Mouse (Mus musculus) CD8-positive naive resting alpha-beta T cell, adult 2 months (primary cell): ENCODE measurements around the gene Mlst8.

Experiments used
- DNase-seq, 2 experiments: peaks; one replicate each; pipeline ENCODE4 v3.0.0; 2022; ENCODE audit warnings: low read depth in 2 of 2, low spot score in 2 of 2

The Mlst8 gene

GRCm38 (mm10) chr17:24478663-24479380 is at the start of gene Mlst8:
TSS of gene Mlst8 (minus strand) at chr17:24479078.
- DNase-seq, result peak; percentile 95 to 97

DNA sequence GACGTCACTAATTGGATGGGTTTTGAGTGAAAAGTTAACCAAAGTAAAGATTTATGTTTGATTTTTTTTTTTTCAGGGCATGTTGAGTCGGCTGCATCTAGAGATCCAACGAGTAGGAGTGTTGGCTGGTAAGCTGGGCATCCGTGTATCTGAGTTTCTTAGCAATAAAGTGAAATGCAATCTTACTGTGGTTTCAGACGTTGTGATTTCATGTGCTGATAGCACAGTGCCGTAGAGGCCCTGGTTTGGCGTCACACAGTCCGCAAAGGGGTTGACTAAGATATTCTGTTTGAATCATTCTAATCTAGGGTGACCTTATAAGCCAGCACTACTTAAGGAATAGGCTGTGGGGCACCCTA is 49.7 kb upstream of the Mlst8 start:
- no peak for DNase-seq

DNA sequence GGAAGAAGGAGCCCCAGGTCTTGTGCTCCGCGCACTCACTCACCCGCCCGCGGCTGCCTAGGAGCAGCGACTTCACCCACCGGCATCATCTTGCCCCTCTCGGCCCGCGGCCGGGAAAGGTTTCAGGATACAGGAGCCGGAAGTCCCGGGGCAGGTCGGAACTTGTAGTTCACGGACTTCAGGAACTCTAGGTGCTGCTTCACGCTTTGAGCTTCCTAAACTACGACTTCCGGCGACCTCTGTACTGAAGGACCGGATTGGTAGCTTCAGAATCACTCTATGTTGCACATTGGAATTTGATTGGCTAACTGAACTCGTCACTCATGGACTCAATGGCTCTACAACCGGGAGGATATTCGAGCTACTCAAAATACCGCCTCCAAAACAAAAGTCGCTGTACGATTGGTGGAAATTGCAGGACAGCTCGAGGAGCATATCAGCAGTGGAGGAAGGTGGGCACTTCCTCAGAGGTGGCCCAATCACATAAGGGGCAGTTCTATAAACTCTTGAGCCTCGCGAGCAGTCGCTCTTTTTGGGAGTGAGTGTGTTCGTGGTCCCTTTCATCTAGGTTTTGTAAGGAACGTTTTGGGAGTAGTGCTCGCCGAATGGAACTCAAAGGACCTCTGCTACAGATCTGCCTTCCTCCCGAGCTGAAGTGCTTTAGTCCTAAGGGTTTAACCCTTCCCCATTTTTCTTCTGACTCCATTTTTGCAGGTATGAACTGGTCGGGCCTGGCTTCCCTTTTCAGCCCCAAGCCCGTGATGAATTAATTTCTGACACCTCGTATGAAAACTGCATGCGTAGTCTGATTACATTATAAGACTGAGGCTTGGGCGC is 49.1 kb upstream of the Mlst8 start, which contains the start of gene Traf7:
Gene Traf7, minus strand, starts transcription at position 216 of the 837 bp plus-strand sequence.
- DNase-seq, result peak; percentile 87 to 88

GRCm38 (mm10) chr17:24527315-24527714 is 48.4 kb upstream of the Mlst8 start:
- no peak for DNase-seq

GRCm38 (mm10) chr17:24524734-24525133 is 45.9 kb upstream of the Mlst8 start:
- no peak for DNase-seq

DNA sequence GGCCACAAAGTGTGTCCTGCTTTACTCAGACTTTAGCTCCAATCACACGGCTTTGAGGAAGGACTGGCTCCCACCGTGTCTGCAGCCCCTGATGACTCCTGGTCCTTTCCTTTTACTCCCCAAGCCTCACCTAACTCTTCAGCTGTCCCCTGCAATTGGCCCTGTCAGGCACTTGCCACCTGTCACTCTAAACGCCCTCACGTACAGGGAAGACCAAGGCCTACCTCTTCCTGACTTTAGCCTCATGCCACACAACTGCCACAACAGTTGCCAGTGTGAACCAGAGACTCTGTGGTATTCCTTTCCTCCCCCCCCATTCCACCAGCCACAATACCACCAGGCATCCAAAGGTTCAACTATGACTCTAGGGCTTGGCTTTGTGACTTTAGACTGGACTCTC is 41.6 kb upstream of the Mlst8 start:
- no peak for DNase-seq

GRCm38 (mm10) chr17:24514270-24515257 is 35.7 kb upstream of the Mlst8 start:
- DNase-seq, result no peak

DNA sequence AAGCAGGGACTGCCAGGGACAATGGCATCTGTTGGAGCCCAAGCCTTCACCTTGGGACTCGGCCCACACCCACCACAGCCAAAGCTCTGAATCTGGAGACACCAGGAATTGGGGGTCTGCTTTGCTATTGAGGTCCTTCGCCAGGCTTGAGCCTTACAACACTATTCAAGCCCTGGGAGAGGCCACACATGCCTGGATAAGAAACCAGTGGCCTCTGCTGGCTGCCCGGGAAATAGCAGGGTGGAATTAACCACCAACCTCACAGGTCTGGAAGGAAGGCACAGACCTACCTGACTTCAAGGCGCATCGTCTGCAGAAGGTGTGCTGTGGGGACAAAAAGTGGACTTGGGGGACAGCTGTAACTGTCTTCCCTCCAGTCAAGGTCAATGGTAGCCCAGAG is 34.7 kb upstream of the Mlst8 start:
- no peak for DNase-seq

DNA sequence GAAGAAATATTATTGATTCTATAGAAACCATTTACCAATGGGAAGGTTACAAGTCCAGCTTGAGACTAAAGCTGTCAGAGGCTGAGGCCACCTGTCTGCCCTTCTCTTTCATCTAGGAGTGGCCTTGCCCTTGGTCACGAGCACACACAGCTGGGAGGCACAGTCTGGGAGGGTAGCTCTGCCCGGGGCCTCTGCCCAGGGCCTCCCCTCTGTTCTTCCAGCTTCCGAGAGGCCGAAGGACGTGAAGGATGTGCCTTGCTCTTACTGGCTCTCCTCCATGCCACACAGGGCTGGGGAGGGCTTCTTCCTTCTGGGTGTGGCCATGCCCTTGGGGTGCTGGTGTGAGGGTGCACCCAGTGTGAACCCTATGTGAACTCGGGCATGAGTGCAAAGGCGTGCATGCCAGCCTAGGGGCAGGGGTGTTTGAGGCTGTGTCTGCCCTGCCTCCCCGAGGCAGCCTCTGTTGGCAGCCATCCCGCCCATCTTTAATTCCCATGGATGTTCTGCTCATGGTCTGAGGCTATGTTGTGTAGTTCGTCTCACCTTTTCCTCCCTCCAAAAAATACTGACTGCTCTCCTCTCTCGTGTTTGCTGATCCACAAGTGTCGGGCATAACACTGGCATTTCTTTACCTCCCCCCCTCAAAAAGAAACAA is 29.1 kb upstream of the Mlst8 start:
- DNase-seq, result no peak

DNA sequence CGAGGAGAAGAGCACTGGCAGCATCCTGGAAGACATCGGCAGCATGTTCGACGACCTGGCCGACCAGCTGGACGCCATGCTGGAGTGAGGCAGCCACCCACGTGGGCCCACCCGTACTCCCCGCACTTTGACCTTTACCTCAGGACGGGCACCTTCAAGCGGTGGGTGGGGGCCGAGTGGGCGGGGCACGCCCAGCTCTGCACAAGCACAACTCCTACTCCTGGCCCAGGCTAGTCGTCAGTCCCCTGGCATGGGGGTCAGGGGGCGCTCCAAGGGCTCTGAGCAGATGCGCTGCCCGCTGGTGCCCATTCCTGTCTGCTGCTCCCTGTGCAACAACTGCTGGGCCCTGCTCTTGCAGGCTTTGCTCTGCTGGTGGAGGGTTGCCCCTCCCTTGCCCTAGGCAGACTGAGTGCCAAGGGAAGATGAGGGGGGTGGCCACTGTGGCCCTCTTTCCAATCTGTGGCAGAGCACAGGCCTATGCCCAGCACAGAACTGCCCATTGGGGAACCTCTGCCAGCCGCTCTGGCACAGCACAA is 28.3 kb upstream of the Mlst8 start:
- DNase-seq, result no peak

DNA sequence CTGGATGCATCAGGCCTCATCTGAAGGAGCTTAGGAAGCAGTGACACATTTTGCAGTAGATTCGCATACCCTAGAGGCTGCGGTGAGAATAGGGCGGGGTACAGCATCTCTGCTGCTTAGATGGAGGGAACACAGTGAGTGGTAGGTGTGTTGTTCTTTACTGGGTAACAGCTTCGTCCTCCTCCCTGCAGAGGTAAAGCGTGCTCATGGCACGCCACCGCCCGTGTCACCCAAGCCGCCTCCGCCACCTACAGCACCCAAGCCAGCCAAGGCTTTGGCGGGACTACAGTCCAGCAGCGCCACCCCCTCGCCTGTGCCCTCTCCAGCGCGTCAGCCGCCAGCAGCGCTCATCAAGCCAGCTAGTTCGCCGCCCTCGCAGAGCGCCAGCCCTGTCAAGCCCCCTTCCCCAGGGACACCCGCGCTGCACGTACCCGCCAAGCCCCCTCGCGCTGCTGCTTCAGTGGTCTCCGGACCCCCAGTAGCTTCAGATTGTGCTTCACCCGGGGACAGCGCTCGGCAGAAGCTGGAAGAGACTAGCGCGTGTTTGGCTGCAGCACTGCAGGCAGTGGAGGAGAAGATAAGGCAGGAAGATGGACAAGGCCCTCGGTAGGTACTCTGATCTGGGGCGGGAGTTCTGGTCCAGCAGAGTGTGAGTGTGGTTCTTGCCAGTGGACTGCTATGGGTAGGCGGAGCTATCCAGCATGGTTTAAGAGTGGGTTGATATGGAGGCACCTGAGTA is 27.6 kb upstream of the Mlst8 start:
- no peak for DNase-seq

DNA sequence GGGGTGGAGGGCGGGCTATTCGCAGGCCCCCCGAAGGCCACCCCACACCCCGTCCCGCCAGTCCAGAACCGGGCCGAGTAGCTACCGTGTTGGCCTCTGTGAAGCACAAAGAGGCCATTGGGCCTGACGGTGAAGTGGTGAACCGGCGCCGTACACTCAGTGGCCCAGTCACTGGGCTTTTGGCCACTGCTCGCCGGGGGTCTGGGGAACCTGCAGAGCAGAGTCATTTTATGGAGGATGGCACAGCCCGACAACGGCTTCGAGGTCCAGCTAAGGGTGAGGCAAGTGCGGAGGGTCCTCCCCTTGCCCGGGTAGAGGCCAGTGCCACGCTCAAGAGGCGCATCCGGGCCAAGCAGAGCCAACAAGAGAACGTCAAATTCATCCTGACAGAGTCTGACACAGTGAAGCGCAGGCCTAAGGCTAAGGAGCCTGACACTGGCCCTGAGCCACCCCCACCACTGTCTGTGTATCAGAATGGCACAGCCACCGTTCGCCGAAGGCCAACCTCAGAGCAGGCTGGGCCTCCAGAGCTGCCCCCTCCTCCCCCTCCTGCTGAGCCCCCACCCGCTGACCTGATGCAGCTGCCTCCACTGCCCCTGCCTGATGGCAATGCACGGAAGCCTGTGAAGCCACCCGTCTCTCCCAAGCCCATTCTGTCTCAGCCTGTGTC is 26.5 kb upstream of the Mlst8 start:
- no peak for DNase-seq

- DNase-seq, result no peak
These were observed 25.2 kb upstream of the Mlst8 start for GRCm38 (mm10) chr17:24504085-24504484.

GRCm38 (mm10) chr17:24502208-24502607 is 23.3 kb upstream of the Mlst8 start:
- no peak for DNase-seq

- no peak for DNase-seq
These were observed 17.1 kb upstream of the Mlst8 start for GRCm38 (mm10) chr17:24496026-24496425.

- DNase-seq, result no peak
These were observed 16.6 kb upstream of the Mlst8 start for GRCm38 (mm10) chr17:24495443-24495842.

GRCm38 (mm10) chr17:24494627-24495335 is 15.9 kb upstream of the Mlst8 start:
- DNase-seq, result peak; percentile 33 to 52

- no peak for DNase-seq
These were observed 11.5 kb upstream of the Mlst8 start for GRCm38 (mm10) chr17:24490399-24490798.
